Mouse (Mus musculus) left cerebral cortex, adult 2 months (tissue): ENCODE data around the gene Mbtps2. TPM values are rescaled to one million over a fixed set of nuclear protein-coding genes. Genes with fewer than 3 reads are reported as not detected.
A peak's percentile ranks its signal among the peaks of the same experiment; 100 is the strongest.

ENCODE experiments used
- DNase-seq, 2 experiments: peaks; one replicate each; pipeline ENCODE4 v3.0.0; 2021 to 2022; ENCODE audit warnings: low spot score in 2 of 2, mixed read lengths in 1 of 2; ENCODE audit errors: extremely low spot score in 1 of 2
- H3K27ac ChIP-seq: fragments of 200-600 bp; 2 replicates; pipeline ENCODE4 v1.8.1; 2022
- H3K4me3 ChIP-seq: fragments of 200-600 bp; 2 replicates; pipeline ENCODE4 v1.8.1; 2022
- CTCF ChIP-seq: fragments of 200-600 bp; IDR thresholded peaks from 2 replicates; pipeline ENCODE4 v1.8.1; 2022; ENCODE audit warnings: antibody characterized with exemption, mild to moderate bottlenecking, moderate library complexity
- intact Hi-C: fragments of 180-260 bp; cut with DNase I; formaldehyde crosslinking; loops from one replicate; pipeline ENCODE4 v1.15.1; 2025
- total RNA-seq, 2 experiments: library from RNA; stranded (reverse); gene quantifications; 2 replicates each; pipeline ENCODE4 v1.2.3; 2021

Mbtps2 gene
- total RNA-seq, 2 experiments from 2014 or later = 25.3 to 31.7 TPM

DNA sequence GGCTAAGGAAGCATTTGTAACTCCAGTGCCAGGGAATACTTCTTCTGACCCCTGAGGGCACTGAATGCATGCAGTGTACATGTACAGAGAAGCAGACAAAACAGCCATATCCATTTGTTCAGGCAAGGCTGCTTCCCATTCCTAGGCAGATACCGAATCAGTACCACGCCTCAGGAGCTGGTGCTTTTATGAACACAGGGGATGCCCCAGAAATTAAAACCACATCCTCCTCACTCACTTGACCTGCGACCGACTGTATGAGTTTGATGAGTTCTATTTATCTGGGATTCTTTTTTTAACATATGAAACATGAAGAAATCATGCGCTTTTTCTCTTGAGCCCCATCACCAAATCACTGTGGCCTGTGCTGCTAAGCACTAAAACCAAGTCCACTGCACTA lies 1.7 kb downstream of the Mbtps2 start:
- no peak overlapping the region for H3K4me3 ChIP-seq
- no peak overlapping the region for H3K27ac ChIP-seq
- intact Hi-C loops = loop anchor here (10.0 kb wide), 1 partner anchor 102 kb away; the partner anchor contains the start of gene Sms
- TF ChIP-seq CTCF = no peak
- DNase-seq = no peak

DNA sequence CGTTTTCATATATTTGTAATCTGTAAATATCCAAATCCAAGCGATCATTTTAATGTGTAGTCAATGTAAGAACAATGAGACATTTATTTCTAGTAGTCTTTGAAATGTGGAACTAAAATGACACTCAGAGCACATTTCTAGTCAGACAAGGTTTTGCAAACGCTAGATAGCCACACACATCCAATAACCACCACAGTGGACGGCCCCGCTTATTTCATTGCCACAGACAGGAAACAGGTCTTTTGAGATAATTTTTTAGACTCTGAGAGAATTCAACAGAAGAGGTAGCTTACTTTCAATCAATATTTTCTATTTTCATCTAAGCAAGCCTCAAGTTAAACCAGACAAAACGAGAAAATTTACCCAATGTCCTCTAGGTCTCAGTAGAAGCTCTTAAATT lies 2.6 kb downstream of the Mbtps2 start:
- intact Hi-C loops = loop anchor here (10.0 kb wide), 1 partner anchor 101 kb away; the partner anchor contains the start of gene Sms
- TF ChIP-seq CTCF = no peak

DNA sequence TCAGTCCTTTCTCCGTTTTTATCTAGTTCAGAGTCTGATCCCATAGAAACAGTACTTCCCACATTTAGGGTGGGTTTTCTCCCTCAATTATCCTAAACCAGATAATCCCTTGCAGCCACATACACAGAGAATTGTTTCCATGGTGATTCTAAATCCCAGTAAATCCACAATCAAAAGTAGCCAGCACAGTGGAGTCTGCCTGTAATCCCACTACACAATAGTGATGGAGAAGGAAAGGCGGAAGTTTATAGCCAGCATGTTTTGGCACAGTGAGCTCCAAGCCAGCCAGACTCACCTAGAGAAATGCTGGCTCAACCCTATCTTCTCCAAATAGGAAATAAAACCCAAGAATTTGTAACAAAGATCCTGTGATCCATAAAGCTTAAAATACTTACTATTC lies 3.9 kb downstream of the Mbtps2 start:
- Histone ChIP-seq H3K4me3 (no peak overlapping the region), H3K27ac (no peak overlapping the region)
- intact Hi-C loops = loop anchor here (10.0 kb wide), 1 partner anchor 100 kb away; the partner anchor contains the start of gene Sms
- DNase-seq = no peak
- no peak for TF ChIP-seq CTCF

More for the DNA sequence above, 2.6 kb downstream of the Mbtps2 start:
- no peak overlapping the region for H3K4me3 ChIP-seq
- DNase-seq = no peak
- no peak overlapping the region for H3K27ac ChIP-seq

DNA sequence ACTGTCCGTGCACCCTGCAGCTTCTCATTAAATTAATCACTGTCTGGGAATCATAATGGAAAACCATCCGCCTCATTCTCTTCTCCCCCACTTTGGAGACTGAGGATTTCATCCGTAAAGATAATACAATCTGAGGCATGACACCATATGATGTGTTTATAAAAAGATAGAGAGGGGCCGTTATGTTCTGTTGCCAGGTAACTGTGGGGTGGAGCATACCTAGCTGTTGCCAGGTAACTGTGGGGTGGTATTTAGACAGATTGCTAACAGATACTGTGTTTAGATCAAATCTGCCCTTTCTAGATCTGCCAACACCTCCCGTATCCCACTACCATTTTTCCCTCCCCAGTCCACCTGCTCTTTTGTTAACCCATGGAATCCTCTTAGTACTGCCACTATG lies 11.5 kb downstream of the Mbtps2 start:
- Histone ChIP-seq H3K27ac (no peak overlapping the region), H3K4me3 (no peak overlapping the region)
- DNase-seq = no peak
- no peak for TF ChIP-seq CTCF
- intact Hi-C loops = no loop called here

DNA sequence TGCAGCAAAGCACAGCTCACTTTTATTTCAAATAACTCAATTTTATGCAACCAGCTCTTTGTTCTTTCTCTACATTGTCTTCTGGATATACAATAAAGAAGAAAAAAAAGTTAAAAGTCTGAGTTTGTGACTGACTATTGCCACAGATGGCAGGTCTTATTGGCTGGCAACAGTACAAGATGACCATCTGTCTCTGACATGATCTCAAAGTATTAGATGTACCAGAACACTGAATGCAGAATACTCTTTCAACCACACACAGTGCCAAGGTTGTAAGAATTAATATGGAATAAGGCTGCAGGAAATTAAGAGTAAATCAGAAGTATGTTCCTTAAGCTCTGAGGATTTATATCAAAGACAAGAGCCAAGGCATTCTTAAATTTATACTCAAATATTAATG lies 12.1 kb downstream of the Mbtps2 start:
- intact Hi-C loops = no loop called here
- Histone ChIP-seq H3K27ac (no peak overlapping the region), H3K4me3 (no peak overlapping the region)
- DNase-seq = no peak
- TF ChIP-seq CTCF = no peak

DNA sequence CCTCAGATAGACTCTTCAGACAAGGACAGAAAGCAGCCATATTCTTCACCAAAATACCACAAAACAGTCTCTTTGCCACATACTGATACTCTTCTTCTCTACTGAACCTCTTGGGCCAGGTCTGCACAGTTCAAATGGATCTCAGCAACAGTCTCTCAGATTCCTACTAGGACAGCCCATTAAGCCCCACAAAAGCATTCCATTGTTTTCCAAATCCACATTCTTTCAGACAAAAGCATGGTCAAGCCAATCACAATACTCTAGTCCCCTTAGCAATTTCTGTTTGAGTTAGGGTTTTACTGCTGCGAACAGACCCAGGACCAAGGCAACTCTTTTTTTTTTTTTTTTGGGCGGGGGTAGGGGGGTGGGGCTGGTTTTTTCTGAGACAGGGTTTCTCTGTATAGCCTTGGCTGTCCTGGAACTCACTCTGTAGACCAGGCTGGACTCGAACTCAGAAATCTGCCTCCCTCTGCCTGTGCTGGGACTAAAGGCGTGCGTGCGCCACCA lies 19.4 kb downstream of the Mbtps2 start:
- Histone ChIP-seq H3K4me3 (no peak overlapping the region), H3K27ac (no peak overlapping the region)
- DNase-seq = no peak
- no peak for TF ChIP-seq CTCF
- intact Hi-C loops = no loop called here

DNA sequence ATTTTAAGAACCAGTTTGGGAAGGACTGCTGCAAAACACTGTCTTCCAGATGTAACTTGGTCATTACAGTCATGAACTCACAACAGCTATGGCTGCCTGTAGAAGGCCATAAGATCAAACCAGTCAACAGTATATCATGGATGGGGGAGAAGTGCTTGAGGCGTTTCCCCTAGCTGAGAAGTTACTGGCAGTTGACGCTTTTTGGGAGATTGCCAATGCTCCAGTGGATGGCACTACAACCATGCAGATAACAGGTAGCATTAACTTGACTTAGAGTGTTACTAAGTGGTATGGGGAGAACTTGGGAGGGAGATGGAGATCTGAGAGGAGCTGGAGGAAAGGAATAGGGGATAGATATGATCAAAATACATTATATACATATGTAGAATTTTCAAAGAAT lies 23.8 kb downstream of the Mbtps2 start:
- TF ChIP-seq CTCF = no peak
- intact Hi-C loops = no loop called here
- no peak for DNase-seq

DNA sequence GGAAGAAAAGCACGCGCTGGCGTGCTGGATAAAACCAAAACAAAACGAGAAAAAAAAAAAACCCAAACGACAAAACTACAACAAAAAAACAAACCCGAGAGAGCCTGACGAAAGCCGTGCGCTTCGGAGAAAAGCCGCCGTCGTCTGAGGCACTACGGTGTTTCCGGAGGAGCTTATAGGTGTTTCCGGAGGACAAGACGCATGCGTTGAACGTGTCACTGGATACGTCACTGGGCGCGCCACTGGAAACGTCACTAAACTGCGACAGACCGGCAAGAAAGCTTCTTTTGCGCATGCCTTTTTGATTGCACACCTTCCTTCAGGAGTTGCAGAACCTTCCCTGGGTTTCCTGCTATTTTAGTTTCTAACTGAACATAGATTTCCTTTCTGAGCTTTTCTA lies 29.7 kb downstream of the Mbtps2 start, which contains the start of gene Yy2:
Gene Yy2, minus strand, starts transcription at position 146 of the 400 bp plus-strand sequence.
- Histone ChIP-seq H3K4me3 (no peak within 1 kb of the TSS), H3K27ac (no peak within 1 kb of the TSS)
- intact Hi-C loops = no loop called here
- TF ChIP-seq CTCF = no peak
- DNase-seq = no peak

More for the DNA sequence above, 23.8 kb downstream of the Mbtps2 start:
- no peak overlapping the region for H3K4me3 ChIP-seq
- no peak overlapping the region for H3K27ac ChIP-seq

DNA sequence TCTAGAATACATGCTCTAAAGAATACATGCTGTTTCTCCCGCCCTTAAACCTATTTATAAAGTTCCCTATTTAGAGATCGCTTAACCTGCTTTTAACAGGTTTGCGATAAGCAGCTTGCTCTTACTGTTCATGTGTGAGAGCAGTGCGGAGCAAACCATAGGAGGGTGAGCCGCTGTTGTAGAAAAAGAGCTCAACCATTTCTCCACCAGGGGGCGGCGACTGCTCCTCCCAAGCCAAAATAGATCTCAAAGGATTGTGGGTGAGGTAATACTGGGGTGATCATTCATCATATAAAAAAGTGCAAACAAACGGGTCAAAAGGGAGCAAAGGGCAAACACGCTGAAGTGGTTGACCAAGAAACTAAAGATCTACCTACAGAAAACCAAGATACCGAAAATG lies 34.7 kb downstream of the Mbtps2 start:
- Histone ChIP-seq H3K4me3 (no peak overlapping the region), H3K27ac (no peak overlapping the region)
- intact Hi-C loops = no loop called here
- DNase-seq = no peak
- TF ChIP-seq CTCF = peak; percentile 21

DNA sequence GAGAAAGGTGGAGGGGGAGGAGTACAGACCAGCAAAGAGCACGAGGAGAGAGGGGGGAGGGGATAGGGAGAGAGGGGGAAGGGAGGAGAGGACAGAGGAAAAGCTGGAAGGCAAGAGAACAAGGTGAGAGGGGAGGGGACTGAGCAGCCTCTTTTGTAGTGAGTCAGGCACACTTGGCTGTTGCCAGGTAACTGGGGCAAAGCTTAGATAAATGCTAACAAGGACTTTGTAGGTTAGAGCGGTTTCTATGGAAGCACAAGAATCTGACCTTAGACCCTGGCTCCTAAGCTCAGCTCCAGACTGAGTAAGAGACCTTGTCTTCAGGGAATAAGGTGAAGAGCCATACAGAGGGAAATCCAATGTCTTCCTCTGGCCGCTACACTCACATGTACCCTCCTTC lies 51.4 kb downstream of the Mbtps2 start:
- Histone ChIP-seq H3K4me3 (no peak overlapping the region), H3K27ac (no peak overlapping the region)
- no peak for DNase-seq
- TF ChIP-seq CTCF = no peak
- intact Hi-C loops = no loop called here

DNA sequence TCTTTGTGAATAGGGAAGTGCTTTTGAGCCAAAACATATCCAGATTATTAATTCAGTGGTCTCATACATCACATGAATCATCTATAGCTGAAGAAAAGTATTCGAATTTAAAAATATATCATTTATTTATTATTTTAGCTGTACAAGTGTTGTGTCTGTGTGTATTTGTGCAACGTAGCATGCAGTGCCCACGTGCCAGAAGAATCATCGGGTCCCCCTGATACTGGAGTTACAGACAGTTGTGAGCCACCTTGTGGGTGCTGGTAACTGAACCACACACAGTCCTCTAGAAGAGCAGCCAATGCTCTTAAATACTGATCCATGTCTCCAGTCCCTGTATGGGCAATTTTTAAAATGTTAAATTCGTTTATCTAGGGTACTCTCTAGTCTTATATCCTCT lies 92.1 kb downstream of the Mbtps2 start:
- intact Hi-C loops = no loop called here
- Histone ChIP-seq H3K4me3 (no peak overlapping the region), H3K27ac (no peak overlapping the region)
- DNase-seq = no peak
- no peak for TF ChIP-seq CTCF

DNA sequence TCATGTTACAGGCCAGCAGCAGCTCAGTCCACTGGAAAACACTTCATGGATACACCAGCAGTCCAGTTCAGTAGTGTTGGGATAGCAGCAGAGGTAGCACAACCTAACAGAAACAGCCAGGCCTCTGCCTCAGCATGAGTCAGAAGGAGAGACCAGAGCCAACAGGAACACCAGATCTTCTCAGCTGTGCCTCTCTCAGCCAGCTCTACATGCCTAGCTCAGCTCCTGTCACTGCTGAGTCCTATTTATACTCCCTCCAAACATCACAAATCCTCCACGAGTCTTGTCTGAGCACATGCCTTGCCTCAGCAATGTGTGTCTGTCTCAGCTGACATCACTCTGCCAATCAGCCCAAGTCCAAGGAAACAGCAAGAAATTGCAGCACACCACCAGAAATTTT lies 94.0 kb downstream of the Mbtps2 start:
- no peak for TF ChIP-seq CTCF
- intact Hi-C loops = no loop called here
- DNase-seq = no peak

DNA sequence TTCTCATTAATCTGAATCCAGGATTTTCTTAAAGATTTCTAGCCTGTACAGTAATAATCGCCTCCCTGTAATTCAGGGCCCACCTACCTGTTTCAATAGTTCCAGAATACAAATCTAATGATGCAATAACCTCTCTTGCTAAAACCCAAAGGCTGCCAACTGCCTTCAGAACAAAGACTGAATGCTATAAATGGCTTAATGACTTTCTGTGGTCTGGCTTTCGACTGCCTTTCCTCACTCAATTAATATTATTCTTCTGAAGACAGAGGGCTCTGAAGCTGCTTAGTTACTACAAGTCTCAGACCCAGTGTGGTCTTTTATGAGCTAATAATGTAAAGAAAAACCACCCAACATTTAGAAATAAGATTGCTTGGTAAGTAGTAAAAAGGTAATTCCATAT lies 96.6 kb downstream of the Mbtps2 start:
- no peak for TF ChIP-seq CTCF
- H3K4me3 ChIP-seq = no peak overlapping the region
- no peak for DNase-seq
- H3K27ac ChIP-seq = no peak overlapping the region
- intact Hi-C loops = no loop called here

More for the DNA sequence above, 94.0 kb downstream of the Mbtps2 start:
- H3K27ac ChIP-seq = no peak overlapping the region
- no peak overlapping the region for H3K4me3 ChIP-seq
